Mouse (Mus musculus) spleen, embryonic (tissue): ENCODE measurements around the gene Cdkl3.
"Not testable (repeated sequence)": the region's sequence is repeated elsewhere in the genome, so short reads cannot be mapped to it uniquely, and the experiment has no call there.

Experiments used
- CTCF ChIA-PET: fragments of 350-600 bp; sonication (Branson Sonifier 250); formaldehyde crosslinking; loops from one replicate; lab custom pipeline; 2022; lab: Charles Lee

Cdkl3 gene

DNA sequence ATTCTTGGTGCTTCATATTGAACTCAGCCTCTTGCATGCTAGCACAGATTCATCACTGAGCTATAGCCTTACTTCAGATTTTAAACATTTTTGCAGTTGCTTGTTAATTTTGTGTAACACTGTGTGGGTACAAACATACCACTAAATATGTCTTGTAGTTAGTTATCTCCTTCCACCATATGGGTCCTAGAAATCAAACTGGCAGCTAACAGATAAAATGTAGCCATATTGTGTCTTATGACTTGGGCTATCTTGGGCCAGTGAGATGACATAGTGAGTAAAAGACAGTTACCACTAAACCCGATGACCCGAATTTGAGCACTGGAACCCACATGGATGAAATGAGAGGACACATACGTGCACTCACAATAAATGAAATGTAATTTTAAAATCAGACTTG is 111.5 kb downstream of the Cdkl3 start:
- CTCF ChIA-PET = no interaction called here

DNA sequence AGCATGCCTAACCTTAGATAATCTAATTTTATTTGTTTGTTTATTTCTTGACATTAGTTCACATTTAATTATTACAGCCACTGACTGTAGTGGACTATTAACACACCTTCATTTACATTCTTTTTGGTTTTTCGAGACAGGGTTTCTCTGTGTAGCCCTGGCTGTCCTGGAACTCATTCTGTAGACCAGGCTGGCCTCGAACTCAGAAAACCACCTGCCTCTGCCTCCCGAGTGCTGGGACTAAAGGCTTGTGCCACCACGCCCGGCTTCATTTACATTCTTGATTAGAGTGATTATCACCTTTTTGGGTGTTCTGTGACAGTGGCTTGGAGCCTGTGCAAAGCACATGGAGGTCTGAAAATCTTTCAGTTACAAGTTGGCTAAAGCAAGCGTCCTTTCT is 112.1 kb downstream of the Cdkl3 start:
- CTCF ChIA-PET = not testable (repeated sequence)

DNA sequence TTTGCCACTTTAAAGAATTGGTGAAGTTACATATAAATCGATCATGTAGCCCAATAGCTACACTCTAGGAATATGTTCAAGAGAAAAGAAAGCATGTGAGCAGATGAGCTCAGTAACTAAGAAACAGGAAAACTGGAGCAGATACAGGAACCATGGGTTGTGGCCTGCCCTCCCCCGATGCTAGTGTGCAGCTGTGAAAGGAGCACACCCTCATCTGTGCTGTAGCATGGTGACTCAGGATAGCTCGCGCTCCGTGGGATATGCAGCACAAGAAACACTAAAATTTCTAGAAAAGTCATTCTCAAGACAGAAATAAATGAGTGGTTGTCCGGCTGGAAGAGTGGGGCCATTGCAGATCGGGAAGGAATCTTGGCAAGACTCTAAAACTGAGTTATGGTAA is 113.1 kb downstream of the Cdkl3 start:
- CTCF ChIA-PET = no interaction called here

DNA sequence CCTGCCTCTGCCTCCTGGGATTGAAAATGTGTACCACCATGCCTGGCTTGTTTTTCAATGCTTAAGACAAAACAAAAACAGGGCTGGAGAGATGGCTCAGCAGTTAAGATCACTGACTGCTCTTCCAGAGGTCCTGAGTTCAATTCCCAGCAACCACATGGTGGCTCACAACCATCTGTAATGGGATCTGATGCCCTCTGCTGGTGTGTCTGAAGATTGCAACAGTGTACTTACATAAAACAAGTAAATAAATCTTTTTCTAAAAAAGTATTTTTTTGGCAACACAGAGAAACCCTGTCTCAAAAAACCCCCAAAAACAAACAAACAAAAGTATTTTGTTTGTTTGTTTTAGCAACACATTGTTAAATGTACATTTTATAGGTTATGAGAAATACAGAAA is 116.4 kb downstream of the Cdkl3 start:
- CTCF ChIA-PET = not testable (repeated sequence)

DNA sequence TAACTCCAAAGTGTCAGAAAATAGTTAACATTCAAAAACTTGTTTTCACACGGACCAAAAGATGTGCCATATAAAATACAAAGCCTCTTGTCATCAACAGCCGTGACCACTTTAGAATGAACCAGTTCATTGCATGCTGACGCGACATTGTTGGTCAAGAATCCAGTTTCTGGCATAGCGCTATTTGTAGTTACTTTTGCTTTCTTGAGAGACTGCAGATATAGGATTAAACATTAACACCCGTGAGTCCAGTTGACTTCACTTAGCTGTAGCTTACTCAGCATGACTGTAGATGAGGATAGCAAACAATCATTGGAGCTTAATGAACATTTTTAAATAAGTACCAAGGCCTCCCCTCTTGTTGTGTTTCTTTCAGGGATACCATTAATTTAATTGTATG is 118.0 kb downstream of the Cdkl3 start:
- CTCF ChIA-PET = no interaction called here

DNA sequence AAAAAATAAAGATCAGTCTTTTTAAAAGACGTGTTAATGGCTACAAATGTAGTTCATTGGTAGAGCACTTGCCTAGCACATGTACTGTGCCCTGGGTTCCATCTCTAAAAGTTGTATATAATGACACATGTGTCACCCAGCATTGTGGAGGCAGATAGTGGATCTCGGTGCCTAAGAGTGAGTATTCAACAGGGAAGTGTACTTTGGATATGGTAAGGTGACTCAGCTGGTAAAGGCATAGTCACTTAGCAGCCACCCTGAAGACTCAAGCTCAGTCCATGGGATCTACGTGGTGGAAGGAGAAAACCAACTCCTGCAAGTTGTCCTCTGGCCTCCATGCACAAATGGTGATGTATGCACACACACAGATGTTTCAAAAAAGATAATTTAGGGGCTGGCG is 120.4 kb downstream of the Cdkl3 start:
- CTCF ChIA-PET = no interaction called here

DNA sequence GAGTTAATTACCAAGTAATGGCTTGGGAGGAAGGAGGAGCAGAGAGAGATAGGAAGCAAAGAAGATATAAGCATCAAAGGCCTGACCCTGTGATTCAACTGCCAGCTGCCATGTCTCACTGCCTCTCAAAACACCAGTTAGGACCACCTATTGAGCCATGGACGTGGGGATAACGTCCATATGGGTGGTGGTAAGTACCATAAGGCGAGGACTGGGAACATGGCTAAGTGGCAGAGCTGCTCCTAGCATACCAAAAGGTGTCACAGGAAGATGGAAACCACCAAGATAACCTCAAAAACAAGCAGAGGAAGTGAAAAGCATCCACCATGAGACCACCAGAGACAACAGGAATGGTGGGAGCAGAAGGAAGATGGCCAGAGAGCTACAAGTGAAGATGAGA is 123.1 kb downstream of the Cdkl3 start:
- CTCF ChIA-PET = interaction anchor here (0.6 kb wide), 1 partner anchor 30 kb away, joined by 4 read pairs; no protein-coding TSS in a partner anchor

DNA sequence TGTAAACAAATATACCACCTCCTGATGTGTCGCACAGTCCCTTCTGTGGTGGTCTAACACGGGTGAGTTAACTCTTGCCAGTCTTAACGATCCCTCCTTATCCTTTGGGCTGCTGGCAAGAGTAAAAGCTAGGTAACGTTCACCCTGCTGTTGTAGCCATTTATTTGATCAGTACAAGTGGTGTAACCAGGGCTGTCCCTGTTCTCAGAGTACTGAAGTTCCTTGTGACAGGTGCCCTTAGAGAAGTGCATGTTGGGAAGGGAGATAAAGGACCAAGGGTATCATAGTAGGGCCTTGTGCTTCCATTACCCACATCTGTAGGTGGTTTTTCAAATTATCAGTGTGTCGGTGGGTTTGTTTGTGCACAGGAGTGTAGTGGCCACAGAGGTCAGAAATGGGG is 123.7 kb downstream of the Cdkl3 start:
- CTCF ChIA-PET = interaction anchor here (0.5 kb wide), 1 partner anchor 178 kb away, joined by 5 read pairs; no protein-coding TSS in a partner anchor

DNA sequence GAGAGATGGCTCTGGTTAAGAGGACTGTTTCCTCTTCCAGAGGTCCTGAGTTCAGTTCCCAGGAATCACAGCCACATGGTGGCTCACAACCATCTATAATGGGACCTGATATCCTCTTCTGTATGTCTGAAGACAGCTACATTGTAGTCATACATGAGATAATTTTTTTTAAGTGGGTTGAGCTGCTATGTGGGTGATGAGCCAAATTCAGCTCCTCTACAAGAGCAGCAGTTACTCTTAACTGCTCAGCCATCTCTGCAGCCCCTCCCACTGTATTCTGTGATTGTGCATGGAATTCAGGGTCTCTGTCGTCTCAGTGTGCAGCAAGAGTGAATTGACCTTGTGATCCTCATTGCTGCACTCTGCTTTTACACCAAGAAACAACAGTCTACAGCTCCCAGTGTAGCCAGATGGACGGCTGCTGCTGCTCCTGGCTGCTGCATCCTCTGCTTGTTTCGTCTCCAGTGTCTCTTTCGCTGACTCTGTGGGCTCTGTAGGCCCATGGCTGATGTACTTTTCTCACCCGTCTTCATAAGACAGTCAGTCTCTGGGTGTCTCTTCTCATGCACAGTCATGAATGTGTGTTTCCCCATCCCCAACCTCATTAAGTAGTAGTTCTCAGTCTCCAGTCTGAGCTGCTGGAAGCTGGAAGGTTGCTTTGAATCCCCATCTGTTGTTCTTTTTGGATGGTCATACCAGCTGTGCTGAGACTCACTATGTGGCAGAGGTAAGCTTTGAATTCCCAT is 124.5 kb downstream of the Cdkl3 start:
- CTCF ChIA-PET = interaction anchor here (0.5 to 0.6 kb wide), 2 partner anchors 178 to 1306 kb away, joined by 3 to 5 read pairs; no protein-coding TSS in a partner anchor

DNA sequence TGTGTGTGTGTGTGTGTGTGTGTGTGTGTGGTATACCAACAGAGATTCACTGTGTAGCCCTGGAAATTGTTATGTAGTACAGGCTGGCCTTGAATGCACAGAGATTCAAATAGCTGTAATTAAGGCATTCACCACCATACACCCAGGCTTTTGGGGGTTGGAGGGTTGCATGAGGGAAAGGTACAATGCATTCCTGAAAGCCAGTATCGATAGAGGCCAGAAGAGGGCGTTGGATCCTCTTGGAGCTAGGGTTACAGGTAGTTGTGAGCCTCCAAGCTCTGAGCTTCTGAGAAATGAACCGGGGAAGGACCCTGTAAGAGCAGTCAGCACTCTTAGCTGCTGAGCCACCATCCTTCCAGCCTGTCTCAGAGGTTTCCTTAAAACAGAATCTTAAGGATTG is 125.2 kb downstream of the Cdkl3 start:
- CTCF ChIA-PET = interaction anchor here (0.6 kb wide), 1 partner anchor 1305 kb away, joined by 3 read pairs; no protein-coding TSS in a partner anchor

DNA sequence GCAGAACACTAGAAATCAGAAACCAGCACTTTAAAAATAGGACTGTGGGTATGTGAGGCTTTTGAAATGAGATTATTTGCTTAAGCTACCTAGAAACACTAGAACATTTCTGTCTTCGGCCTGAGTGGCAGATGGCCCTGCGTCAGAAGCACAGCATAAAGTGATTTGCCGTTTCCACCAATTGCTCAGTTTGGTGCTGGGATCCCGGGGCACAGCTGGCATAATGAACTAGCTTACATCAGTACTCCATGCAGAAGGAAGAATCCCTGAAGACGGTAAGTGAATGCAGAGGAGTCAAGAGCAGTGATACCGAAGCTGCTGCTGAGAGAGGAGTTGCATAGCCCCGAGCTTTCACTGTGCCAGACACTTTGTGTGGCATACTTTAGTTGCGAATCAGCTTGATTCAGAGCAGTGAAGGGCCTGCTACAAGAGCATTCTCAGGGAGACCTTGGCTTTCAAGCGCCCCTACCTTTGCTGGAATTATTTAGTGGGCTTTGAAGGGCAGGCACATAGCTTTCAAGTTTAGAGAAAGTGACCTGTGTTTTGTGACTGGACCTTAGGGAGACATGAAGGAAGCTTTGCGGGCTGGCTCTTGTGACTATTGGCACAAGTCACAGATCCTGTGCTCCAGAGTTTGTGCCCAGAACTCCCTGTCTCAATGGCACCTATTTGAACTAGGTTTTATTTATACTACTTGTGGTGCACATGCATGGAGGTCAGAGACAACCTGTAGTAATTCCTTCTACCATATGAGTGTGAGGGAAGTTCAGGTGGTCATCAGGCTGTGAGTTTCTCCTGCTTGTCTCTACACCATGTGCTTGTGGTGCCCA is 125.8 kb downstream of the Cdkl3 start:
- CTCF ChIA-PET = no interaction called here

DNA sequence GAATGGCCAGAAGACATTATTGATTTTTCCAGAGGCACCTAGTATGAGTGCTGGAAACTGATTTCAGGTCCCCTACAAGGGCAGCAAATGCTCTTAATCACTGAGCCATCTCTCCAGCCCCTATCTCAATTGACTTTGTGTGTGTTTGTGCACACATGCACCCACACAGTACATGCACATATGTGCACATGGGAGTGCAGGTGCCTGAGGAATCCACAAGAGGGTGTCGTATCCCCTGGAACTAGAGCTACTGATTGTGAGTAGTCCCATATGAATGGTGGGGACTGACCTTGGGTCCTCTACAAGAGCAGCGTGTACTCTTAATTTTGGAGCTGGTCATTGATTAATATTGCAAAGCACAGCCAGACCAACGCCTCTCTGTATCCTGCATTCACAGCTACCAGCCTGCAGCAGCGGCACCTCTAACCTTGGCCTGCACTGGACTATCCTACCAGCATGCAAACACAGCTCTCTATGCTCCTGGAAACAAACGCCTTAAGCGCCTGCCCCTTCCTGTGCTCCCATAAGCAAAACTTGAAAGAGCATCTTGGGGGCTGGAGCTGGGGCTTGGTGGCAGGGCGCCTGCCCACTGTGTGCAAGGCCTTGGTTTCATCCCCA is 126.5 kb downstream of the Cdkl3 start:
- CTCF ChIA-PET = no interaction called here
